Mouse (Mus musculus) layer of hippocampus, adult 18-20 months (tissue): ENCODE results near the gene Rhbdf2. TPM values are rescaled to one million over a fixed set of nuclear protein-coding genes. Genes with fewer than 3 reads are reported as not detected.

Source experiments
- DNase-seq, 2 experiments: peaks; one replicate each; pipeline ENCODE4 v3.0.0; 2022; ENCODE audit warnings: low spot score in 2 of 2
- total RNA-seq, 2 experiments: library from RNA; stranded (reverse); gene quantifications; 2 replicates each; pipeline ENCODE4 v1.2.3; 2021

Rhbdf2 gene
- total RNA-seq, 2 experiments from 2014 or later: 1.1 to 1.3 TPM

GRCm38 (mm10) chr11:116591621-116592020 lies 35.2 kb downstream of the Rhbdf2 start:
- no peak for DNase-seq

- no peak for DNase-seq
Measured at GRCm38 (mm10) chr11:116589574-116589973, 37.2 kb downstream of the Rhbdf2 start.

GRCm38 (mm10) chr11:116589020-116589531 lies 37.7 kb downstream of the Rhbdf2 start:
- DNase-seq: no peak

- peak; percentile 47 to 75 for DNase-seq
Measured at GRCm38 (mm10) chr11:116586801-116587631, 39.8 kb downstream of the Rhbdf2 start.

GRCm38 (mm10) chr11:116586310-116586709 lies 40.5 kb downstream of the Rhbdf2 start, which contains the start of gene Aanat:
Aanat (plus strand) TSS chr11:116586432.
- no peak for DNase-seq

GRCm38 (mm10) chr11:116585682-116586081 lies 41.1 kb downstream of the Rhbdf2 start:
- DNase-seq: no peak

GRCm38 (mm10) chr11:116581376-116581814 lies 45.4 kb downstream of the Rhbdf2 start, which contains the start of gene Ube2o:
Ube2o (minus strand) TSS chr11:116581447.
- DNase-seq: peak; percentile 83 to 91

- peak in 1 of 2 experiments; percentile 53 for DNase-seq
Measured at GRCm38 (mm10) chr11:116580711-116581375, 46.0 kb downstream of the Rhbdf2 start.

- DNase-seq: no peak
Measured at GRCm38 (mm10) chr11:116580031-116580652, 46.7 kb downstream of the Rhbdf2 start.

GRCm38 (mm10) chr11:116579280-116579679 lies 47.5 kb downstream of the Rhbdf2 start:
- no peak for DNase-seq

GRCm38 (mm10) chr11:116575396-116575795 lies 51.4 kb downstream of the Rhbdf2 start:
- DNase-seq: no peak

GRCm38 (mm10) chr11:116574982-116575381 lies 51.8 kb downstream of the Rhbdf2 start:
- no peak for DNase-seq

GRCm38 (mm10) chr11:116574486-116574885 lies 52.3 kb downstream of the Rhbdf2 start:
- DNase-seq: no peak

GRCm38 (mm10) chr11:116572756-116573543 lies 53.9 kb downstream of the Rhbdf2 start:
- peak; percentile 45 to 56 for DNase-seq

- DNase-seq: no peak
Measured at GRCm38 (mm10) chr11:116571767-116572679, 54.8 kb downstream of the Rhbdf2 start.

- DNase-seq: peak in 1 of 2 experiments; percentile 52
Measured at GRCm38 (mm10) chr11:116570821-116571220, 56.0 kb downstream of the Rhbdf2 start.

GRCm38 (mm10) chr11:116567531-116567930 lies 59.3 kb downstream of the Rhbdf2 start:
- DNase-seq: no peak

- no peak for DNase-seq
Measured at GRCm38 (mm10) chr11:116565283-116566041, 61.4 kb downstream of the Rhbdf2 start.

- no peak for DNase-seq
Measured at GRCm38 (mm10) chr11:116556308-116556707, 70.5 kb downstream of the Rhbdf2 start.
